Mouse (Mus musculus) cortical plate, adult 2 months (tissue): ENCODE data around the gene Cope.

Experiments used
- CTCF ChIP-seq: fragments of 200-500 bp; IDR thresholded peaks from 2 replicates; pipeline ENCODE4 v1.5.1; 2011; ENCODE audit warnings: mild to moderate bottlenecking, control low read depth, low read length; ENCODE audit not compliant: insufficient read depth; ENCODE audit errors: extremely low read depth
- POLR2A ChIP-seq: fragments of 200-500 bp; IDR thresholded peaks from 2 replicates; pipeline ENCODE4 v1.6.1; 2011; ENCODE audit warnings: mild to moderate bottlenecking, low read length, control low read depth; ENCODE audit not compliant: insufficient read depth; ENCODE audit errors: extremely low read depth

- TF ChIP-seq CTCF (no peak), POLR2A (no peak)
Observed at GRCm38 (mm10) chr8:70344279-70344678, 42.0 kb downstream of the Cope start.
